Comparison of ENCODE assay signal across 29 mouse cellular contexts in genomic region chr1:86160479-86160878, GRCm38 (mm10). TPM values are rescaled to one million over a fixed set of nuclear protein-coding genes. Genes with fewer than 3 reads are reported as not detected.
A peak's percentile ranks its signal among the peaks of the same experiment; 100 is the strongest.
DNase-seq lines count a peak whose midpoint lies in the region; ATAC-seq lines count a peak whose summit lies in the region.
"Had no signal": no experiment of that assay in that cellular context is flagged by ENCODE, and none has a peak within 500 bp of the region (broad histone marks: within the 10 kb centered on the region; RNA-seq: fewer than 3 reads in every experiment).

No protein-coding gene starts in this region.

- peaks cover 5% of the 10 kb centered on the region for H3K4me1 ChIP-seq in kidney, embryonic 15.5 days
- H3K4me1 ChIP-seq in liver, embryonic 12.5 days = peaks cover 64% of the 10 kb centered on the region
- H3K4me1 ChIP-seq in limb, embryonic 10.5 days = peaks cover 5% of the 10 kb centered on the region
- H3K4me1 ChIP-seq in hindbrain, embryonic 11.5 days (replicated peaks; ENCODE audit: control insufficient read depth, insufficient read depth, low read length) = no peaks in the 10 kb centered on the region

- no peak overlapping the region for H3K4me3 ChIP-seq in kidney, embryonic 15.5 days (replicated peaks)
- H3K4me3 ChIP-seq in liver, embryonic 12.5 days = 0 out of 2 replicates have a peak overlapping the region, but pooled peaks have one; percentile 7
- H3K4me3 ChIP-seq in limb, embryonic 10.5 days = no peak overlapping the region
- no peak overlapping the region for H3K4me3 ChIP-seq in hindbrain, embryonic 11.5 days (ENCODE audit: low read depth, low read length)
- H3K4me3 ChIP-seq: embryonic facial prominence, embryonic 13.5 days; forebrain, embryonic 15.5 days; limb, embryonic 13.5 days; midbrain, embryonic 15.5 days; neural tube, embryonic 13.5 days had no signal

- H3K9me3 ChIP-seq in kidney, embryonic 15.5 days (replicated peaks) = no peaks in the 10 kb centered on the region
- H3K9me3 ChIP-seq in liver, embryonic 12.5 days (replicated peaks) = no peaks in the 10 kb centered on the region
- H3K9me3 ChIP-seq in limb, embryonic 10.5 days (replicated peaks) = no peaks in the 10 kb centered on the region
- H3K9me3 ChIP-seq in hindbrain, embryonic 11.5 days (ENCODE audit: control insufficient read depth, low read length) = no peaks in the 10 kb centered on the region
- H3K9me3 ChIP-seq: embryonic facial prominence, embryonic 13.5 days; forebrain, embryonic 15.5 days; limb, embryonic 13.5 days; midbrain, embryonic 15.5 days; neural tube, embryonic 13.5 days had no signal

- DNase-seq in kidney, postnatal 25 days = no peak
- no peak for DNase-seq in limb, embryonic 10.5 days (ENCODE audit: low spot score)
- no peak for DNase-seq in hindbrain, embryonic 11.5 days (ENCODE audit: low spot score)
- DNase-seq in spleen, postnatal 4 days (ENCODE audit: low spot score in 2 of 2) = no peak
- DNase-seq: adrenal gland, postnatal 14 days; cerebellum, adult 18-20 months; cerebellum, postnatal 14 days; embryo, embryonic 11 days; heart, postnatal 36 days; kidney, adult 9 months; kidney, postnatal 36 days; layer of hippocampus, postnatal 36 days; lung, embryonic 14.5 days; thymus, adult 2 months; thymus, postnatal 4 days had no signal

- no peak overlapping the region for H3K27ac ChIP-seq in kidney, embryonic 15.5 days
- H3K27ac ChIP-seq in liver, embryonic 12.5 days = peak overlapping the region; percentile 91
- no peak overlapping the region for H3K27ac ChIP-seq in limb, embryonic 10.5 days
- H3K27ac ChIP-seq in hindbrain, embryonic 11.5 days (ENCODE audit: low read depth, low read length) = no peak overlapping the region
- H3K27ac ChIP-seq: embryonic facial prominence, embryonic 13.5 days; forebrain, embryonic 15.5 days; hindbrain, embryonic 14.5 days; limb, embryonic 13.5 days; midbrain, embryonic 15.5 days; neural tube, embryonic 13.5 days had no signal

- WGBS in kidney, embryonic 15.5 days = 94% methylated on average over 5 of the region's 5 CpGs
- WGBS in liver, embryonic 12.5 days (ENCODE audit: insufficient replicate concordance) = 28% methylated on average over 5 of the region's 5 CpGs
- 96% methylated on average over 5 of the region's 5 CpGs for WGBS in limb, embryonic 10.5 days
- WGBS in hindbrain, embryonic 11.5 days = 92% methylated on average over 5 of the region's 5 CpGs

- H3K9ac ChIP-seq in kidney, embryonic 15.5 days = no peak overlapping the region
- H3K9ac ChIP-seq in liver, embryonic 12.5 days = peak overlapping the region; percentile 35
- H3K9ac ChIP-seq in hindbrain, embryonic 11.5 days (ENCODE audit: low read depth, low read length) = no peak overlapping the region
- H3K9ac ChIP-seq: embryonic facial prominence, embryonic 13.5 days; forebrain, embryonic 15.5 days; hindbrain, embryonic 14.5 days; limb, embryonic 13.5 days; lung, embryonic 14.5 days; midbrain, embryonic 15.5 days; neural tube, embryonic 13.5 days had no signal

- peaks cover 70% of the 10 kb centered on the region for H3K36me3 ChIP-seq in kidney, embryonic 15.5 days
- H3K36me3 ChIP-seq in liver, embryonic 12.5 days = peaks cover 56% of the 10 kb centered on the region
- peaks cover 62% of the 10 kb centered on the region for H3K36me3 ChIP-seq in limb, embryonic 10.5 days
- peaks cover 3% of the 10 kb centered on the region; the same call in 1 of the 2 replicates for H3K36me3 ChIP-seq in hindbrain, embryonic 11.5 days (ENCODE audit: control insufficient read depth, insufficient read depth, low read length)

- 0 out of 2 replicates have a peak, but pooled peaks have one; percentile 64 for ATAC-seq in kidney, embryonic 15.5 days (replicated peaks; ENCODE audit: low FRiP score)
- ATAC-seq in erythroblast, adult 5-6 weeks (replicated peaks; ENCODE audit: low FRiP score, poor library complexity, severe bottlenecking) = peak; percentile 81
- ATAC-seq in liver, embryonic 12.5 days = peak; percentile 95
- ATAC-seq in megakaryocyte progenitor cell, adult 5-6 weeks (replicated peaks; ENCODE audit: poor library complexity) = peak; percentile 74
- ATAC-seq in hindbrain, embryonic 11.5 days (ENCODE audit: low FRiP score) = no peak
- ATAC-seq: forebrain, embryonic 15.5 days; inflammation-experienced regulatory T-cells, adult 6 months; midbrain, embryonic 15.5 days had no signal

- H3K27me3 ChIP-seq in kidney, embryonic 15.5 days = no peaks in the 10 kb centered on the region
- H3K27me3 ChIP-seq in liver, embryonic 12.5 days (replicated peaks) = no peaks in the 10 kb centered on the region
- H3K27me3 ChIP-seq in limb, embryonic 10.5 days (ENCODE audit: low read depth, poor library complexity, severe bottlenecking) = no peaks in the 10 kb centered on the region
- no peaks in the 10 kb centered on the region for H3K27me3 ChIP-seq in hindbrain, embryonic 11.5 days (ENCODE audit: control insufficient read depth, insufficient read depth, low read length)
- H3K27me3 ChIP-seq: embryonic facial prominence, embryonic 13.5 days; forebrain, embryonic 15.5 days; limb, embryonic 13.5 days; midbrain, embryonic 15.5 days; neural tube, embryonic 13.5 days had no signal

- no peak overlapping the region for H3K4me2 ChIP-seq in kidney, embryonic 15.5 days
- H3K4me2 ChIP-seq in liver, embryonic 12.5 days = peak overlapping the region; percentile 53
- H3K4me2 ChIP-seq in hindbrain, embryonic 11.5 days (replicated peaks; ENCODE audit: low read depth, low read length) = no peak overlapping the region
- H3K4me2 ChIP-seq: embryonic facial prominence, embryonic 13.5 days; forebrain, embryonic 15.5 days; hindbrain, embryonic 14.5 days; limb, embryonic 13.5 days; lung, embryonic 14.5 days; midbrain, embryonic 15.5 days; neural tube, embryonic 13.5 days had no signal

RNA-seq across cellular contexts. Expression of gene Armc9, which starts 5.9 kb away (rescaled TPM):
- 25.3 and 29.9 TPM in 2 replicates for polyA plus RNA-seq in kidney, embryonic 15.5 days (2015; fragmentation: Nextera tagmentation; extraction: Ambion mirVana)
- total RNA-seq in erythroblast, adult 5-6 weeks (2015; ENCODE audit: low replicate concordance) = 2.5 and 7.7 TPM in 2 replicates
- total RNA-seq in erythroblast, adult 5-6 weeks (2017; ENCODE audit: low replicate concordance) = 3.0 and 7.4 TPM in 2 replicates
- polyA plus RNA-seq in liver, embryonic 12.5 days (2016; fragmentation: Nextera tagmentation; extraction: Ambion mirVana) = 15.2 and 16.9 TPM in 2 replicates
- 3.2 and 5.0 TPM in 2 replicates for total RNA-seq in megakaryocyte progenitor cell, adult 5-6 weeks (2015)
- total RNA-seq in megakaryocyte progenitor cell, adult 5-6 weeks (2017) = 5.8 and 11.5 TPM in 2 replicates
- 34.6 and 37.3 TPM in 2 replicates for polyA plus RNA-seq in limb, embryonic 10.5 days (2016; fragmentation: Nextera tagmentation; extraction: Ambion mirVana)
- polyA plus RNA-seq in hindbrain, embryonic 11.5 days (2014; fragmentation: Nextera tagmentation; extraction: Ambion mirVana) = 33.9 and 36.1 TPM in 2 replicates

RNA-seq across cellular contexts. Expression of gene Gm21972, which starts 27.0 kb away (rescaled TPM):
- not detected in 2 replicates for polyA plus RNA-seq in kidney, embryonic 15.5 days (2015; fragmentation: Nextera tagmentation; extraction: Ambion mirVana)
- 1.5 and 9.6 TPM in 2 replicates for total RNA-seq in erythroblast, adult 5-6 weeks (2015; ENCODE audit: low replicate concordance)
- total RNA-seq in erythroblast, adult 5-6 weeks (2017; ENCODE audit: low replicate concordance) = 3.2 and 15.2 TPM in 2 replicates
- polyA plus RNA-seq in liver, embryonic 12.5 days (2016; fragmentation: Nextera tagmentation; extraction: Ambion mirVana) = 0.30 TPM in 1 of 2 replicates, not detected in the other
- total RNA-seq in megakaryocyte progenitor cell, adult 5-6 weeks (2015) = 4.0 and 10.6 TPM in 2 replicates
- total RNA-seq in megakaryocyte progenitor cell, adult 5-6 weeks (2017) = 9.4 TPM in 1 of 2 replicates, not detected in the other
- not detected in 2 replicates for polyA plus RNA-seq in limb, embryonic 10.5 days (2016; fragmentation: Nextera tagmentation; extraction: Ambion mirVana)
- polyA plus RNA-seq in hindbrain, embryonic 11.5 days (2014; fragmentation: Nextera tagmentation; extraction: Ambion mirVana) = 0.33 TPM in 1 of 2 replicates, not detected in the other
- polyA plus RNA-seq: embryonic facial prominence, embryonic 13.5 days; heart, embryonic 14.5 days; inflammation-experienced regulatory T-cells, adult 6 months; lung, embryonic 14.5 days; neural tube, embryonic 13.5 days; thymus, adult 2 months had no signal

RNA-seq across cellular contexts. Expression of gene Htr2b, which starts 48.7 kb away (rescaled TPM):
- polyA plus RNA-seq in kidney, embryonic 15.5 days (2015; fragmentation: Nextera tagmentation; extraction: Ambion mirVana) = 1.1 and 1.3 TPM in 2 replicates
- not detected in 2 replicates for total RNA-seq in erythroblast, adult 5-6 weeks (2015; ENCODE audit: low replicate concordance)
- 0.42 TPM in 1 of 2 replicates, not detected in the other for total RNA-seq in erythroblast, adult 5-6 weeks (2017; ENCODE audit: low replicate concordance)
- polyA plus RNA-seq in liver, embryonic 12.5 days (2016; fragmentation: Nextera tagmentation; extraction: Ambion mirVana) = 0.26 and 0.51 TPM in 2 replicates
- total RNA-seq in megakaryocyte progenitor cell, adult 5-6 weeks (2015) = not detected in 2 replicates
- total RNA-seq in megakaryocyte progenitor cell, adult 5-6 weeks (2017) = not detected in 2 replicates
- polyA plus RNA-seq in limb, embryonic 10.5 days (2016; fragmentation: Nextera tagmentation; extraction: Ambion mirVana) = 0.28 and 0.50 TPM in 2 replicates
- 0.28 and 0.88 TPM in 2 replicates for polyA plus RNA-seq in hindbrain, embryonic 11.5 days (2014; fragmentation: Nextera tagmentation; extraction: Ambion mirVana)
- total RNA-seq: adrenal gland, postnatal 14 days; gastrocnemius, adult 18-20 months; layer of hippocampus, adult 8-10 months; layer of hippocampus, postnatal 36 days had no signal
